Mouse (Mus musculus) myocyte (in vitro differentiated cells): Measurements from ENCODE around the gene Scamp5.
A peak's percentile ranks its signal among the peaks of the same experiment; 100 is the strongest.

Experiments used
- E2F4 ChIP-seq: IDR thresholded peaks from one replicate; pipeline ENCODE4 v1.6.1; 2011; ENCODE audit warnings: mild to moderate bottlenecking, control low read depth, moderate library complexity; ENCODE audit not compliant: insufficient read depth
- MAX ChIP-seq: IDR thresholded peaks from one replicate; pipeline ENCODE4 v1.6.1; 2011; ENCODE audit warnings: low read depth, mild to moderate bottlenecking, control low read depth
- MYOD1 ChIP-seq, 3 experiments: IDR thresholded peaks; one replicate each; pipeline ENCODE4 v1.6.1; 2011; ENCODE audit warnings: control low read depth in 2 of 3, low read depth in 2 of 3, mild to moderate bottlenecking in 2 of 3, moderate library complexity in 1 of 3; ENCODE audit not compliant: insufficient read length in 2 of 3, control insufficient read depth in 1 of 3
- MYOG ChIP-seq, 3 experiments: IDR thresholded peaks; one replicate each; pipeline ENCODE4 v1.6.1; 2011; ENCODE audit warnings: control low read depth in 2 of 3, low read depth in 2 of 3, mild to moderate bottlenecking in 2 of 3; ENCODE audit not compliant: insufficient read length in 2 of 3, control insufficient read depth in 1 of 3, insufficient read depth in 1 of 3
- POLR2A ChIP-seq: IDR thresholded peaks from one replicate; pipeline ENCODE4 v1.6.1; 2011; ENCODE audit warnings: low read depth, mild to moderate bottlenecking, control low read depth, moderate library complexity; ENCODE audit not compliant: insufficient read length
- POLR2AphosphoS2 ChIP-seq: IDR thresholded peaks from one replicate; pipeline ENCODE4 v1.6.1; 2011; ENCODE audit warnings: low read depth, control low read depth; ENCODE audit not compliant: insufficient read length
- REST ChIP-seq: IDR thresholded peaks from one replicate; pipeline ENCODE4 v1.6.1; 2011; ENCODE audit warnings: mild to moderate bottlenecking, control low read depth, moderate library complexity; ENCODE audit not compliant: insufficient read depth, insufficient read length
- TCF12 ChIP-seq: IDR thresholded peaks from one replicate; pipeline ENCODE4 v1.6.1; 2011; ENCODE audit warnings: mild to moderate bottlenecking, control low read depth; ENCODE audit not compliant: poor library complexity, insufficient read depth, severe bottlenecking
- USF1 ChIP-seq: IDR thresholded peaks from one replicate; pipeline ENCODE4 v1.6.1; 2011; ENCODE audit warnings: low read depth, mild to moderate bottlenecking, control low read depth, moderate library complexity

DNA sequence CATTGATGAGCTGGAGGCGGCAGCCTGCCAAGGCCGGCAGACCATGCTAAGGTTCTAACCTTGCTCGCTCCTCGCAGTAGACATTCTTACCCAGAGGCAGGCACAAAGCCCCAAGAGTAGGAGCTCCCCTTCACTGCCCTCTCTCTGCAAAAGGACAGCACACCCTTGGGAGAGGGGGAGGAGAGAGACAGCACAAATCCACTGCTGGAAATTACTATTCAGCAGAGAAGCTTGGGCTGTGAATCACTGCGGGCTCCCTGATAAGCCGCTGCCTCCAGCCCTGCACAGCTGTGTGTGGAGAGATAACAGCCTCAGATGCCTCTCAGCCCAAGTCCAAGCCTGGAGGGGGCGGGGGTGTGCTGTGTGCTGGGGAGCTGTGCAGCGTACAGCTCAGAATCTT is 37.8 kb upstream of the Scamp5 start:
- TF ChIP-seq POLR2A: no peak
- TF ChIP-seq MYOD1 (IDR thresholded peaks at IDR 0.05; ENCODE audit: control insufficient read depth in 1 of 3, insufficient read length in 2 of 3, low read depth in 2 of 3): peak in 2 of 3 experiments; percentile 70 to 87
- TF ChIP-seq MAX: no peak
- TF ChIP-seq TCF12: peak; percentile 19
- TF ChIP-seq REST: no peak
- no peak for TF ChIP-seq USF1
- no peak for TF ChIP-seq E2F4
- peak; percentile 16 to 86 (median 71) for TF ChIP-seq MYOG (IDR thresholded peaks at IDR 0.05; ENCODE audit: control insufficient read depth in 1 of 3, insufficient read depth in 1 of 3, insufficient read length in 2 of 3, low read depth in 2 of 3)
- no peak for TF ChIP-seq POLR2AphosphoS2
